Mouse (Mus musculus) ovary, postnatal 10 days (tissue): ENCODE results near the gene Cenpp.

Experiments
- DNase-seq: peaks from one replicate; pipeline ENCODE4 v3.0.0; 2022; ENCODE audit warnings: low spot score

The Cenpp gene

GRCm38 (mm10) chr13:49461458-49462132 is 191.0 kb downstream of the Cenpp start:
- no peak for DNase-seq

GRCm38 (mm10) chr13:49460692-49461414 is 191.7 kb downstream of the Cenpp start:
- DNase-seq = no peak

- no peak for DNase-seq
Measured at GRCm38 (mm10) chr13:49460276-49460675, 192.3 kb downstream of the Cenpp start.

- DNase-seq = peak; percentile 60
Measured at GRCm38 (mm10) chr13:49449318-49449749, 203.3 kb downstream of the Cenpp start.

GRCm38 (mm10) chr13:49444451-49444850 is 208.1 kb downstream of the Cenpp start:
- DNase-seq = no peak

- DNase-seq = no peak
Measured at GRCm38 (mm10) chr13:49436170-49436569, 216.4 kb downstream of the Cenpp start.

GRCm38 (mm10) chr13:49435745-49436144 is 216.8 kb downstream of the Cenpp start:
- no peak for DNase-seq

- DNase-seq = no peak
Measured at GRCm38 (mm10) chr13:49433268-49434029, 219.1 kb downstream of the Cenpp start.

- DNase-seq = no peak
Measured at GRCm38 (mm10) chr13:49430529-49430928, 222.1 kb downstream of the Cenpp start.

GRCm38 (mm10) chr13:49428042-49428675 is 224.4 kb downstream of the Cenpp start:
- no peak for DNase-seq

GRCm38 (mm10) chr13:49426736-49427135 is 225.8 kb downstream of the Cenpp start:
- DNase-seq = no peak

- DNase-seq = no peak
Measured at GRCm38 (mm10) chr13:49421959-49422358, 230.6 kb downstream of the Cenpp start.

- DNase-seq = no peak
Measured at GRCm38 (mm10) chr13:49421606-49421917, 231.0 kb downstream of the Cenpp start.

GRCm38 (mm10) chr13:49420754-49421605 is 231.6 kb downstream of the Cenpp start, which contains the start of gene Ippk:
Gene Ippk, plus strand, starts transcription at chr13:49421249.
- peak; percentile 75 for DNase-seq
